In genomic region chr7:145047771-145048480, GRCm38 (mm10) we compare ENCODE assay signal across 8 mouse cellular contexts.
DNase-seq lines count a peak whose midpoint lies in the region; ATAC-seq lines count a peak whose summit lies in the region.

No protein-coding gene starts in this region.

- 48% methylated on average over 7 of the region's 7 CpGs for WGBS in embryonic facial prominence, embryonic 12.5 days
- WGBS in intestine, embryonic 16.5 days: 52% methylated on average over 7 of the region's 7 CpGs

- no peak overlapping the region for H3K4me3 ChIP-seq in embryonic facial prominence, embryonic 12.5 days
- H3K4me3 ChIP-seq in intestine, embryonic 16.5 days (ENCODE audit: low read length): no peak overlapping the region

- no peaks in the 10 kb centered on the region for H3K27me3 ChIP-seq in embryonic facial prominence, embryonic 12.5 days
- H3K27me3 ChIP-seq in intestine, embryonic 16.5 days (replicated peaks; ENCODE audit: control insufficient read depth, insufficient read depth, low read length): no peaks in the 10 kb centered on the region

- no peak overlapping the region for H3K9ac ChIP-seq in embryonic facial prominence, embryonic 12.5 days
- no peak overlapping the region for H3K9ac ChIP-seq in intestine, embryonic 16.5 days (ENCODE audit: low read depth, low read length)

- DNase-seq in kidney, adult 9 months: peak; percentile 27
- no peak for DNase-seq in kidney, adult 11 months
- no peak for DNase-seq in c-Kit-positive CD71-positive TER-119-positive erythroid progenitor cells, embryonic 14.5 days (ENCODE audit: low spot score)
- DNase-seq in spleen, adult 12 weeks (ENCODE audit: low spot score): no peak

- ATAC-seq in embryonic facial prominence, embryonic 12.5 days (ENCODE audit: insufficient number of reproducible peaks, insufficient read depth, low FRiP score, low TSS enrichment): no peak
- ATAC-seq in intestine, embryonic 16.5 days: 0 out of 2 replicates have a peak, but pooled peaks have one; percentile 25
- ATAC-seq in megakaryocyte progenitor cell, adult 5-6 weeks (replicated peaks; ENCODE audit: poor library complexity): peak; percentile 60
- no peak for ATAC-seq in monocyte, adult 5-6 weeks (replicated peaks; ENCODE audit: insufficient number of reproducible peaks, low FRiP score, low TSS enrichment, poor library complexity, severe bottlenecking)

- H3K9me3 ChIP-seq in embryonic facial prominence, embryonic 12.5 days: no peaks in the 10 kb centered on the region
- H3K9me3 ChIP-seq in intestine, embryonic 16.5 days (ENCODE audit: control insufficient read depth, low read length): no peaks in the 10 kb centered on the region

- H3K36me3 ChIP-seq in embryonic facial prominence, embryonic 12.5 days: no peaks in the 10 kb centered on the region
- H3K36me3 ChIP-seq in intestine, embryonic 16.5 days (ENCODE audit: control insufficient read depth, insufficient read depth, low read length): no peaks in the 10 kb centered on the region

- H3K4me1 ChIP-seq in embryonic facial prominence, embryonic 12.5 days: peaks cover 6% of the 10 kb centered on the region; the same call in 1 of the 2 replicates
- peaks cover 17% of the 10 kb centered on the region for H3K4me1 ChIP-seq in intestine, embryonic 16.5 days (ENCODE audit: control insufficient read depth, insufficient read depth, low read length)

- peak overlapping the region; percentile 37; the same call in 1 of the 2 replicates for H3K27ac ChIP-seq in embryonic facial prominence, embryonic 12.5 days
- H3K27ac ChIP-seq in intestine, embryonic 16.5 days (ENCODE audit: low read length): no peak overlapping the region

- H3K4me2 ChIP-seq in embryonic facial prominence, embryonic 12.5 days (replicated peaks): no peak overlapping the region
- no peak overlapping the region for H3K4me2 ChIP-seq in intestine, embryonic 16.5 days (ENCODE audit: low read depth, low read length)

Comparison
In these comparisons a context has a peak if more than half of its experiments do, and no peak if none do; other contexts are left out.
1. ATAC-seq: peak in intestine, embryonic 16.5 days (single experiment) and megakaryocyte progenitor cell, adult 5-6 weeks (single experiment); none in embryonic facial prominence, embryonic 12.5 days (single experiment) and monocyte, adult 5-6 weeks (single experiment).